Mouse (Mus musculus): ENCODE data around the gene Bcl2l15. TPM values are rescaled to one million over a fixed set of nuclear protein-coding genes. Genes with fewer than 3 reads are reported as not detected.

Gene Bcl2l15
- total and polyA plus RNA-seq, 3 experiments, result 0.11 TPM; not detected in 2

DNA sequence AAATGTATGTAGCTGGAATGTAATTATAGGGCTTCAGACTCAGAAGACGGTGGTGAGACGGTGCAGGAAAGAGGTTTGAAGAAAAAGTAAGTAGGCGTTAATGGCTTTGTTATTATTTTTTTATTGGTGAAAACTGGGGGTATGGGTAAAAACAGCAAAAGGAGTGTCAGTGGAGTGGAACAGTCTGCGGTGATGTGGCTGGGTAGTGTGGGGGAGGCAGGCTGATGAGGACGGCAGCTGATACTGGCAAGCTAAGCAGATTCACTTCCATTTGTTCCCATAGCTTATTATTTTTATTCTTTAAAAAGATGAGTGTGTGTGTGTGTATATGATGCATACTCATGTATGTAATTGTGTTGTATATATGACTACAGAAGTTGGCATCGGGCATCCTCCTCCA is 19.1 kb downstream of the Bcl2l15 start:
- no peak for DNase-seq (ENCODE audit: low read depth, low spot score)
- H3K36me3 ChIP-seq (ENCODE audit: control insufficient read depth in 1 of 2, insufficient read depth in 2 of 2, low read length in 2 of 2), result peaks cover 0 to 5% of the 10 kb centered on the region in 2 experiments; a peak in 2 of 4 replicates
- no peaks in the 10 kb centered on the region for H3K79me2 ChIP-seq (ENCODE audit: control insufficient read depth, insufficient read depth, low read length, poor library complexity)
- no peaks in the 10 kb centered on the region for H3K27me3 ChIP-seq (ENCODE audit: control insufficient read depth in 1 of 2, insufficient read depth in 2 of 2, low read length in 2 of 2)
- H3K9ac ChIP-seq (ENCODE audit: control insufficient read depth, low read depth, low read length, poor library complexity, severe bottlenecking), result no peak overlapping the region
- H3K27ac ChIP-seq (ENCODE audit: control insufficient read depth, low read depth, low read length), result no peak overlapping the region
- H3K4me3 ChIP-seq (ENCODE audit: control insufficient read depth in 1 of 2, insufficient read depth in 1 of 2, low read depth in 2 of 2, low read length in 2 of 2), result no peak overlapping the region
- H3K4me1 ChIP-seq (ENCODE audit: control insufficient read depth in 1 of 2, insufficient read depth in 2 of 2, low read length in 2 of 2), result peaks cover 0 to 5% of the 10 kb centered on the region in 2 experiments; a peak in 2 of 4 replicates
- TF ChIP-seq MYB (IDR thresholded peaks at IDR 0.05; ENCODE audit: low read depth, low read length), result no peak
- TF ChIP-seq NELFE (IDR thresholded peaks at IDR 0.05; ENCODE audit: low read depth, low read length), result no peak
- no peak for TF ChIP-seq GABPA (IDR thresholded peaks at IDR 0.05; ENCODE audit: low read depth, low read length)
- TF ChIP-seq CTCF (IDR thresholded peaks at IDR 0.05 in 2 of 3, conservative IDR thresholded peaks at IDR 0.05 in 1 of 3; ENCODE audit: control insufficient read depth in 1 of 3, insufficient read depth in 1 of 3, low read depth in 2 of 3, low read length in 3 of 3, poor library complexity in 1 of 3, severe bottlenecking in 1 of 3), result no peak
- no peak for TF ChIP-seq ZMIZ1 (IDR thresholded peaks at IDR 0.05; ENCODE audit: low read depth, low read length)
- TF ChIP-seq GATA1 (IDR thresholded peaks at IDR 0.05; ENCODE audit: low read depth, low read length), result no peak
- TF ChIP-seq E2F4 (IDR thresholded peaks at IDR 0.05; ENCODE audit: borderline replicate concordance, low read depth, low read length), result no peak
- no peak for TF ChIP-seq RCOR1 (IDR thresholded peaks at IDR 0.05; ENCODE audit: low read depth, low read length)
- no peaks in the 10 kb centered on the region for H3K9me3 ChIP-seq (replicated peaks; ENCODE audit: insufficient read depth, low read length)

GRCm38 (mm10) chr3:103851882-103852281 is 19.5 kb downstream of the Bcl2l15 start:
- Histone ChIP-seq H3K9ac (ENCODE audit: control insufficient read depth, low read depth, low read length, poor library complexity, severe bottlenecking) (no peak overlapping the region), H3K27me3 (ENCODE audit: control insufficient read depth in 1 of 2, insufficient read depth in 2 of 2, low read length in 2 of 2) (no peaks in the 10 kb centered on the region), H3K4me1 (ENCODE audit: control insufficient read depth in 1 of 2, insufficient read depth in 2 of 2, low read length in 2 of 2) (peaks cover 0 to 5% of the 10 kb centered on the region in 2 experiments; a peak in 2 of 4 replicates), H3K36me3 (ENCODE audit: control insufficient read depth in 1 of 2, insufficient read depth in 2 of 2, low read length in 2 of 2) (peaks cover 0 to 5% of the 10 kb centered on the region in 2 experiments; a peak in 2 of 4 replicates), H3K27ac (ENCODE audit: control insufficient read depth, low read depth, low read length) (no peak overlapping the region), H3K79me2 (ENCODE audit: control insufficient read depth, insufficient read depth, low read length, poor library complexity) (no peaks in the 10 kb centered on the region), H3K9me3 (replicated peaks; ENCODE audit: insufficient read depth, low read length) (no peaks in the 10 kb centered on the region), H3K4me3 (ENCODE audit: control insufficient read depth in 1 of 2, insufficient read depth in 1 of 2, low read depth in 2 of 2, low read length in 2 of 2) (no peak overlapping the region)
- no peak for TF ChIP-seq MYC (IDR thresholded peaks at IDR 0.05; ENCODE audit: low read depth, low read length)
- TF ChIP-seq MAZ (IDR thresholded peaks at IDR 0.05; ENCODE audit: low read depth, low read length), result no peak
- TF ChIP-seq POLR2AphosphoS5 (IDR thresholded peaks at IDR 0.05; ENCODE audit: borderline replicate concordance, low read depth, low read length), result no peak
- TF ChIP-seq NELFE (IDR thresholded peaks at IDR 0.05; ENCODE audit: low read depth, low read length), result no peak
- TF ChIP-seq BHLHE40 (IDR thresholded peaks at IDR 0.05; ENCODE audit: borderline replicate concordance, low read depth, low read length), result no peak
- TF ChIP-seq POLR2AphosphoS2 (IDR thresholded peaks at IDR 0.05; ENCODE audit: low read length), result no peak
- no peak for TF ChIP-seq E2F4 (IDR thresholded peaks at IDR 0.05; ENCODE audit: borderline replicate concordance, low read depth, low read length)
- no peak for TF ChIP-seq MEF2A (IDR thresholded peaks at IDR 0.05; ENCODE audit: extremely low read depth, insufficient replicate concordance, low read depth, low read length, poor library complexity, severe bottlenecking)
- no peak for TF ChIP-seq MXI1 (IDR thresholded peaks at IDR 0.05; ENCODE audit: low read depth, low read length)
- TF ChIP-seq TBP (IDR thresholded peaks at IDR 0.05; ENCODE audit: low read depth, low read length), result no peak
- TF ChIP-seq SIN3A (IDR thresholded peaks at IDR 0.05; ENCODE audit: low read length), result no peak
- TF ChIP-seq HCFC1 (IDR thresholded peaks at IDR 0.05; ENCODE audit: low read depth, low read length), result no peak
- TF ChIP-seq GABPA (IDR thresholded peaks at IDR 0.05; ENCODE audit: low read depth, low read length), result no peak
- TF ChIP-seq POLR2A (IDR thresholded peaks at IDR 0.05; ENCODE audit: control insufficient read depth in 1 of 2, insufficient read depth in 1 of 2, low read depth in 1 of 2, low read length in 2 of 2, poor library complexity in 1 of 2), result no peak
- no peak for TF ChIP-seq MAFK (IDR thresholded peaks at IDR 0.05; ENCODE audit: borderline replicate concordance, low read depth, low read length)
- no peak for TF ChIP-seq RCOR1 (IDR thresholded peaks at IDR 0.05; ENCODE audit: low read depth, low read length)
- TF ChIP-seq CHD1 (IDR thresholded peaks at IDR 0.05; ENCODE audit: low read depth, low read length), result no peak
- no peak for TF ChIP-seq ZNF384 (IDR thresholded peaks at IDR 0.05; ENCODE audit: low read depth, low read length)
- TF ChIP-seq ZMIZ1 (IDR thresholded peaks at IDR 0.05; ENCODE audit: low read depth, low read length), result no peak
- DNase-seq (ENCODE audit: low read depth, low spot score), result no peak
